Mouse (Mus musculus) erythroblast, adult 5-6 weeks (primary cell): ENCODE results near the gene Fgfr2. TPM values are rescaled to one million over a fixed set of nuclear protein-coding genes. Genes with fewer than 3 reads are reported as not detected.
"Not testable (repeated sequence)": the region's sequence is repeated elsewhere in the genome, so short reads cannot be mapped to it uniquely, and the experiment has no call there.

Source experiments
- ATAC-seq: replicated peaks from 2 replicates; pipeline ENCODE4 v1.8.0; 2016; ENCODE audit warnings: moderate number of reproducible peaks, mild to moderate bottlenecking, moderate TSS enrichment, inconsistent platforms; ENCODE audit not compliant: poor library complexity, low FRiP score, severe bottlenecking
- total RNA-seq, 2 experiments: library from RNA; stranded (forward) in 1 of 2; stranded (reverse) in 1 of 2; fragments of 150-400 nt in 1 of 2; fragments of 200-764, 138-1000 nt in 1 of 2; gene quantifications; 2 replicates each; pipeline versions ENCODE4 v1.2.3 to v1.2.4; 2015 to 2017; ENCODE audit warnings: low replicate concordance in 2 of 2

Gene Fgfr2
- total RNA-seq, 2 experiments from 2014 or later, result 4.8 TPM; not detected in 1

GRCm38 (mm10) chr7:130419961-130420360 is 2703.2 kb downstream of the Fgfr2 start:
- ATAC-seq, result no peak

GRCm38 (mm10) chr7:130407622-130408021 is 2715.5 kb downstream of the Fgfr2 start:
- ATAC-seq, result no peak

GRCm38 (mm10) chr7:130403346-130403745 is 2719.8 kb downstream of the Fgfr2 start:
- ATAC-seq, result no peak

GRCm38 (mm10) chr7:130394697-130395096 is 2728.5 kb downstream of the Fgfr2 start:
- ATAC-seq, result no peak

GRCm38 (mm10) chr7:130390060-130390459 is 2733.1 kb downstream of the Fgfr2 start:
- not testable (repeated sequence) for ATAC-seq

GRCm38 (mm10) chr7:130386308-130386707 is 2736.8 kb downstream of the Fgfr2 start:
- ATAC-seq, result no peak

- ATAC-seq, result no peak
Measured at GRCm38 (mm10) chr7:130385732-130386294, 2737.3 kb downstream of the Fgfr2 start.

- ATAC-seq, result no peak
Measured at GRCm38 (mm10) chr7:130382126-130382525, 2741.0 kb downstream of the Fgfr2 start.

- ATAC-seq, result no peak
Measured at GRCm38 (mm10) chr7:130381387-130381951, 2741.7 kb downstream of the Fgfr2 start.

GRCm38 (mm10) chr7:130380769-130381355 is 2742.3 kb downstream of the Fgfr2 start:
- ATAC-seq, result no peak

- no peak for ATAC-seq
Measured at GRCm38 (mm10) chr7:130380367-130380766, 2742.8 kb downstream of the Fgfr2 start.

- no peak for ATAC-seq
Measured at GRCm38 (mm10) chr7:130379886-130380285, 2743.3 kb downstream of the Fgfr2 start.

- no peak for ATAC-seq
Measured at GRCm38 (mm10) chr7:130378308-130378707, 2744.8 kb downstream of the Fgfr2 start.

GRCm38 (mm10) chr7:130374311-130374710 is 2748.8 kb downstream of the Fgfr2 start:
- no peak for ATAC-seq

GRCm38 (mm10) chr7:130368827-130369641 is 2754.1 kb downstream of the Fgfr2 start:
- no peak for ATAC-seq

GRCm38 (mm10) chr7:130368036-130368826 is 2754.9 kb downstream of the Fgfr2 start:
- ATAC-seq, result no peak

GRCm38 (mm10) chr7:130367222-130368035 is 2755.7 kb downstream of the Fgfr2 start:
- no peak for ATAC-seq

- no peak for ATAC-seq
Measured at GRCm38 (mm10) chr7:130365711-130366110, 2757.4 kb downstream of the Fgfr2 start.
